Mouse (Mus musculus) embryonic fibroblast, embryonic 13.5 days (primary cell): ENCODE results near the gene Dip2b.

ENCODE experiments used
- CTCF ChIP-seq: IDR thresholded peaks from 2 replicates; pipeline ENCODE4 v1.5.1; 2011; ENCODE audit warnings: mild to moderate bottlenecking, control low read depth, low read length, moderate library complexity, borderline replicate concordance; ENCODE audit not compliant: insufficient read depth
- POLR2A ChIP-seq: IDR thresholded peaks from 2 replicates; pipeline ENCODE4 v1.6.1; 2011; ENCODE audit warnings: low read depth, mild to moderate bottlenecking, control low read depth, low read length, moderate library complexity

DNA sequence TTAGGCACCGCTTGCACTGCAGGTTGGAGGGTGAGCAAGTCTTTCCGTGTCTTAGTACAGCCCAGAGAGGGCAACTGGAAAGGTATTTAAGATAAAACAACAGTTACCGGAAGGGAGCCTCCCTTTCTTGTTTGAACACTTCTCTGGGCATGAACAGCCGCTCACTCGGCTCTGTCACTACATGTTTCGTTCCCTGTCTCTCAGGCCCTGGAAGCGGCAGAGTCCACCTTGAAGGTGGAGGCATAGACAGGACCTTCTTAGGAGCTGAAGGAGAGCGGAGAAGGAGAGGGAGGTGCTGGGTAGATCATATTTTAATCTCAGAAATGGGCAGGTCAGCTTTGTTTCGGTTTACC is 3.6 kb downstream of the Dip2b start:
- TF ChIP-seq CTCF (no peak), POLR2A (no peak)
